Mouse (Mus musculus) frontal cortex, postnatal 36 days (tissue): ENCODE data around the gene Gm28845.
"Not testable (repeated sequence)": the region's sequence is repeated elsewhere in the genome, so short reads cannot be mapped to it uniquely, and the experiment has no call there.

ENCODE experiments used
- DNase-seq, 2 experiments: peaks; one replicate each; pipeline ENCODE4 v3.0.0; 2022; ENCODE audit warnings: low spot score in 2 of 2

Gene Gm28845

GRCm38 (mm10) chr1:65107654-65108279 is 11.6 kb downstream of the Gm28845 start:
- DNase-seq: no peak

GRCm38 (mm10) chr1:65103273-65103672 is 16.1 kb downstream of the Gm28845 start, which contains the start of gene Cryga:
TSS of gene Cryga (minus strand) at chr1:65103373.
- no peak for DNase-seq

GRCm38 (mm10) chr1:65096953-65097352 is 22.4 kb downstream of the Gm28845 start:
- DNase-seq: no peak

- DNase-seq: no peak
Measured at GRCm38 (mm10) chr1:65091566-65091965, 27.8 kb downstream of the Gm28845 start.

- no peak for DNase-seq
Measured at GRCm38 (mm10) chr1:65090370-65090769, 29.0 kb downstream of the Gm28845 start.

- DNase-seq: no peak
Measured at GRCm38 (mm10) chr1:65088567-65089356, 30.6 kb downstream of the Gm28845 start.

GRCm38 (mm10) chr1:65082188-65082587 is 37.2 kb downstream of the Gm28845 start, which contains the start of gene Crygb:
TSS of gene Crygb (minus strand) at chr1:65082288.
- no peak for DNase-seq

GRCm38 (mm10) chr1:65075607-65076006 is 43.8 kb downstream of the Gm28845 start:
- DNase-seq: no peak

- DNase-seq: no peak
Measured at GRCm38 (mm10) chr1:65073589-65073988, 45.8 kb downstream of the Gm28845 start, which contains the start of gene Crygc. TSS of gene Crygc (minus strand) at chr1:65073689.

GRCm38 (mm10) chr1:65067842-65068241 is 51.5 kb downstream of the Gm28845 start:
- DNase-seq: no peak

GRCm38 (mm10) chr1:65064201-65064600 is 55.2 kb downstream of the Gm28845 start:
- no peak for DNase-seq

- DNase-seq: no peak
Measured at GRCm38 (mm10) chr1:65063352-65063751, 56.0 kb downstream of the Gm28845 start, which contains the start of gene Crygd. TSS of gene Crygd (minus strand) at chr1:65063452.

- DNase-seq: no peak
Measured at GRCm38 (mm10) chr1:65052140-65052539, 67.2 kb downstream of the Gm28845 start.

- no peak for DNase-seq
Measured at GRCm38 (mm10) chr1:65051696-65052095, 67.7 kb downstream of the Gm28845 start.

GRCm38 (mm10) chr1:65050952-65051351 is 68.4 kb downstream of the Gm28845 start, which contains the start of gene Cryge:
TSS of gene Cryge (minus strand) at chr1:65051149.
- DNase-seq: not testable (repeated sequence)
